Mouse (Mus musculus) frontal cortex, postnatal 36 days (tissue): Measurements from ENCODE around the gene Rpl13.
"Not testable (repeated sequence)": the region's sequence is repeated elsewhere in the genome, so short reads cannot be mapped to it uniquely, and the experiment has no call there.

ENCODE experiments used
- DNase-seq, 2 experiments: peaks; one replicate each; pipeline ENCODE4 v3.0.0; 2022; ENCODE audit warnings: low spot score in 2 of 2

Gene Rpl13

GRCm38 (mm10) chr8:123101735-123102685 is at the start of gene Rpl13:
Gene Rpl13 (plus strand): TSS chr8:123102350.
- DNase-seq, result peak; percentile 97 to 99

- DNase-seq, result no peak
Observed at GRCm38 (mm10) chr8:123062721-123063120, 39.4 kb upstream of the Rpl13 start, which contains the start of gene Spg7. Gene Spg7 (plus strand): TSS chr8:123062942.

- no peak for DNase-seq
Observed at GRCm38 (mm10) chr8:123064072-123064471, 38.1 kb upstream of the Rpl13 start.

DNA sequence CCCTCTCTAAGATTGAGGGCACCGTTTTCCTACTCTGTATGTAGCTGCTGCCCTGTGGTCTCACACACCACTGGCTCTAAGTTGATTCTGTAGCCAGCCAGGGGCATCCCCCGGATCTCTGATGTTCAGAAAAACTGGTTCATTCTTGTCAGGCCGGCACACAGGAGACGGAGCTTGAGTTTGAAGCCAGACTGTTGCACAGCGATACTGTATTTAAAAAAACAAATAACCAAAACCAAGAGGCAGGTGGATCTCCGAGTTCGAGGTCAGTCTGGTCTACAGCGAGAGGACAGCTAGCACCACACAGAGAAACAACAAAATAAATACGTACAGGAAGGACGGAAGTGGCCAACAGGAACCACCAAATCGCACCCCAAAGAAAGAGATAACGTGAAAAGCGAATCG is 37.3 kb upstream of the Rpl13 start:
- DNase-seq, result no peak

DNA sequence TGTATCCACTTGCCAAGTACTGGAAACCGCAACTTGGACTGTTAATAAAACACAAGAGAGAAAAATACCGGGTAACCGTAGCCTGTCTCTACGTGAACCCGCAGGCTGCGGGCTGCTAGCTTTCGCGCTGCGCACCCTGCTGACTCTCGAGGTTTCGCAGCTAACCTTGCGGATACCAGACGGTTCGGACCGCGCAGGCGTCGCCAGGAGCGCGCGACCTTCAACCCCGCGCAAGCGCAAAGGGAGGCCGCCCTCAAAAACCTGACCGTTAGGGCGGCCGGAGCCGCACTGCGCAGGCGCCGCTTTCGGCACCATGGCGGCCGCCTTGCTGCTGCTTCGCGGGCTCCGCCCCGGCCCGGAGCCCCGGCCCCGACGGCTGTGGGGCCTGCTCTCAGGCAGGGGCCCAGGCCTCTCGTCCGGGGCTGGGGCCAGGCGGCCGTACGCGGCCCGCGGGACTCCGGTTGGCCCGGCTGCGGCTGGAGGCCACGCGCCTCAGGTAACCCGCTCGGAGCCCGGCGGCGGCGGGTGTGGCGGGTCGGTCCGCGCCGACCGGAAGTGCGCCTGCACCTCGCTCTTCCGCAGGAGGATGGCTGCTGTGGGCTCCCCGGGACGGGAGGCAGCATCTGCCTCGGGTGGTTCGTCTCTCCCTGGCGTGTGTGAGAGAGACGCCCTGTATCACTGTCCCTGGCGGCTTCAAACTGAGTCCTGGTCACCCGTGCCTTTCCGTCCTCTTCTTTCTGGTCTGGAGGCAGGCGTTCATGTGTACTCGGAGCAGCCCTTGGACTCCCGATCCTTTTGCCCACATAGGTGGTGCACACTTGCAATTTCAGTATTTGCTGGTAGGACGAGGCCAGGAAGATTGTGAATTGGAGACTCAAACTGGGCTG is 36.7 kb upstream of the Rpl13 start:
- peak; percentile 94 to 96 for DNase-seq

DNA sequence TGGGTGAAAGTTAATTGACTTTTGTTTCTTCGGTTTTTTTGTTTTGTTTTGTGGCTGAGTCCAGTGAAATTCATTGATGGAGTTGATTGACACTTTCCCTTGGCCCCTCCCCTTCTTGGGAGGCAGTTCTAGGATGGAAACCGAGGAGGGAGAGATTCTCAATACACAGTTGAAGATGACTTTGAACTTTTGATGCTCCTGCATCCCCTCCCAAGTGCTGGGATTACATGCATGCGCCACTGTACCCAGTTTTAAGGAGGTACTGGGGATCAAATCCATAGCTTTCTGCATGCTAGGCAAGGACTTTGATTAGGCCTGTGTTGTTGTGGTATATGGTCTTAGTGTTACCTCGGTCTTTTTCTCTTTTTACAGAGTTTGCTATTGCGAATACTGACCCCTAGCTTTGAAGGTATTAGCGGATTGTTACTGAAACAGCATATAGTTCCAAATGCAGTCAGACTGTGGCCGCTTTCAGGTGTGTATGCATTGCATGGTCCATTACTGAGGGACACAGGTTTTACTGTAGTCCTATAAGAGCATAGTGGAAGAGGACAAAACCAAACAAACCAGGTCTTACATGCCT is 36.0 kb upstream of the Rpl13 start:
- DNase-seq, result no peak

DNA sequence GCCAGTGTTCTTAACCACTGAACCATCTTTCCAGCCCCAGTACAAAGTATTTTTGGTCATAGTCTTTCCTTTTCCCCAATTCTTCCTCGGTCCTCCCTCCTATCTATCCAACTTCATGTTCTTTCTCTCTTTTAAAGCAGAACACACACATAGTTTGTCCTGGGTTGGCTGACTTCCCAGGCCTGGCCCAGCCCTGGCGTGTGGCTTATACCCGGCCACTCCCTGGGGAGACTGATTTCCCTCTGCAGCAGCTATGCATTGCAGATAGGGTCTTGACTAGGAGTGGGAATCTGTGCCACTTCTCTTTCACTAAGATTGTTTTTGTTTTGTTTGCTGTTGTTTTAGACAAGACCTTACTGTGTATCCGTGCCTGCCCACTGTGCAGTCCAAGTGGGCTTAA is 31.0 kb upstream of the Rpl13 start:
- DNase-seq, result no peak

DNA sequence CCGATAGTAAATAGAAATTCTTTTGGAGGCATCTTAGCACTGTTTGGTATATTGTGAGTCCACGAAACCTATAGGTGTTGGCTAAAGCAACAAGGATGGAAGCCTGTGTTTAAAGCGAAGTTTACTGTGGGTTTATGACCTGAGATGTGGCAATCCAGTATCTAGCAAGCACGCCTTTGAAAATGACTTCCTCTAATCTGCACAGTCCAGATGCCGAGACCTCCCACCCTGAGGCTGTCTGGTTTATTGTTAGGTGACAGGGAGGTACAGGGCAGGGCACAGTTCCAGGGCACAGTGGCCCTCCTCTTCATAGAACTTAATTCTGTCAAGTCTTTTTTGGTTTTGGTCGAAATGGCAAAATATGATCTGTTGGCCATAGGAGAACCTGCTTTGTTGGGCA is 24.9 kb upstream of the Rpl13 start:
- DNase-seq, result no peak

DNA sequence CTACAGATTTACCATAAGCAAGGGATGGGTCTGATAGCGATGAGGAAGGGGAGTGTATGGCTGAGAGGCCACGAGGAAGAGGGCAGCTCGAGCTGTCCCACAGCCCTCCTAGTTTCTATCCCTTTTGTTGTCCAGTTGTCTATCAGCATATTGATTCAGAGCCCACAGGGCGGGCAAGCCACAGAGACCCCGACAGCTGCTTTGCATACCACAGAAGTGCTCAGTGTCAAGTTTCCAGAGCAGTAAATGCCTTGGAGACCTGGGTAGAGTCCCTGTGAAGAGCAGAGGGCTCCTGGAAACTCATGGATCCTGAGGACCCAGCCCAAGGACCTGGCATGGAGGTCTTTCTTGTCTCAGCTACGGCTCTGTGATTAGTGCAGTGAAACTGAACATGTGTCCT is 19.2 kb upstream of the Rpl13 start:
- DNase-seq, result no peak

DNA sequence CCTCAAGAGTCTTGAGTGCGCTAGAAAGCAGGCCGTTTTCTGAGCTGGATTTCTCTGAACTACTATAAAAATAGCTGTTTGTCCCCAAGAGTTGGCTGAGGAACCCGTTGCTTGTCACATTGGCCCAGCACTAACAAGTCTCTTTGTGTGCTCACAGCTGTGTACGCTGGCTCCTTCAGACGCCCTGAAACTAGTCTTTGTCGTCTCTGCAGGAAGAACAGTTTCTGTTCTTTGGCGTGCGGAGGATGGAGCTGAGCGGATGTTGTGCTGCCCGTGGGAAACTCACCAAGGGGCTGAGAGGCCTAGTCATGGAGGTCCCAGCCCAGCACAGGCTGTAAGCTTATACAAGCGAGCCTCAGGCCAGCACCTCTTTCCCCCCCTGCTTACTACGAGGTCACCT is 18.5 kb upstream of the Rpl13 start:
- peak in 1 of 2 experiments; percentile 50 for DNase-seq

DNA sequence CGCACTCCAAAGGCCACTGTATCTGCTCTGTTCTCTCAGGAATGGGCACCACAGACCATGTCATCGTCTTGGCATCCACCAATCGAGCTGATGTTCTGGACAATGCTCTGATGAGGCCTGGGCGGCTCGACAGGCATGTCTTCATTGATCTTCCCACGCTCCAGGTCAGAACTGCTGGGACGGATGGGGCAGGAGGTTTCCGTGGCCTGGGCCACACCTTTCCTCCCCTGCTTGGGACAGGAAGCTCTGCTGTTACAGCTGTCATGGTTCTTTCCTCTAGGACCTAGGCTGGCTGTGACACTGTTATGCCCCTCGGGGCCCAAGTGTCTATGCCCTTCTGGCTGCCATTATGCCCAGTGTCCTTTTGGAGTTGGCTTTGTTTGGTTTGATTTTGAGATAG is 14.9 kb upstream of the Rpl13 start:
- no peak for DNase-seq

DNA sequence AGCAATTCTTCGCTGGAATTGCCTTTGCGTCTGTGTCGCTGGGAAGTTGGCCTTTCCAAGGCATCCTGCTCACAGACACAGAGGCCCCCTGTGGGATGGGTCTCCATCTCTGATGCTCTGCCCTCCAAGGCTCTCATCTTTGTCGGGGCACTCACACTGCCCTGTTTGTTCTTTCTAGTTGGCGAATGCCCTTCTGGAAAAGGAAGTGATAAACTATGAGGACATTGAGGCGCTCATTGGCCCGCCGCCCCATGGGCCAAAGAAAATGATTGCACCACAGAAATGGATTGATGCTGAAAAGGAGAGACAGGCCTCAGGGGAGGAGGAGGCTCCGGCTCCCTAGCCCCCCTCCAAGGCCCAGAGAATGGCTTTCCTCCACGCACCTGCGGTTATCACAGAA is 4.9 kb upstream of the Rpl13 start:
- DNase-seq, result peak in 1 of 2 experiments; percentile 8

GRCm38 (mm10) chr8:123097786-123098584 is 4.2 kb upstream of the Rpl13 start:
- peak in 1 of 2 experiments; percentile 14 for DNase-seq

DNA sequence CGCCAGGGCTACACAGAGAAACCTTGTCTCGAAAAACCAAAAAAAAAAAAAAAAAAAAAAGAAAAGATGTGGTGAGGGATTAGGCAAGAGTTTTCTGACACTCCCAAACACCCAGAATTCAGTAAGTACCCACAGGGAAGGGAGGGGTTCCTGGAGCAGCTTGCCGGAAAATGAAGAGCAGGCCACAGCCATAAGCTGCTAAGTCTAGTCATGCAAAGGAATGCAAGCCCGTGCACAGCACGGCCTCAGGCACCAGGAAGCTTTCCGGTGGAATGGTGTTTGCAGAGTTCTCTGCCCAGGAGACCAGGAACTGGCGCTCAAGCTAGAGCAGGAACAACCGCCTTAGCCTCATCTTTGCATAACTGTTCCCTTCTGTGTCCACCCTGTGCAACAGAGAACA is 1.9 kb upstream of the Rpl13 start:
- DNase-seq, result no peak

DNA sequence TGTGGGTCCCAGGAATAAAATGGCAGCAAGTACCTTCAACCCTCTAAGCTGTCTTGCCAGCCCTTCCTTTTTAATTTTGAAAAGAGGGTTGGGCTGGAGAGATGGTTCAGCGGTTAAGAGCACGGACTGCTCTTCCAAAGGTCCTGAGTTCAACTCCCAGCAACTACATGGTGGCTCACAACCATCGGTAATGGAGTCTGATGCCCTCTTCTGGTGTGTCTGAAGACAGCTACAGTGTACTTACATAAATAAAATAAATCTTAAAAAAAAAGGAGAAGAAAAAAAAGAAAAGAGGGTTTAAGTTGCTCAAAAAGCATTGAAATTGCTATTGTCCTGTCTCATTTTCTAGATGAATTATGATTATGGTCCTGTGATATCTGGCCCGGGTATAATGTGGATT is 906 bp upstream of the Rpl13 start:
- no peak for DNase-seq

DNA sequence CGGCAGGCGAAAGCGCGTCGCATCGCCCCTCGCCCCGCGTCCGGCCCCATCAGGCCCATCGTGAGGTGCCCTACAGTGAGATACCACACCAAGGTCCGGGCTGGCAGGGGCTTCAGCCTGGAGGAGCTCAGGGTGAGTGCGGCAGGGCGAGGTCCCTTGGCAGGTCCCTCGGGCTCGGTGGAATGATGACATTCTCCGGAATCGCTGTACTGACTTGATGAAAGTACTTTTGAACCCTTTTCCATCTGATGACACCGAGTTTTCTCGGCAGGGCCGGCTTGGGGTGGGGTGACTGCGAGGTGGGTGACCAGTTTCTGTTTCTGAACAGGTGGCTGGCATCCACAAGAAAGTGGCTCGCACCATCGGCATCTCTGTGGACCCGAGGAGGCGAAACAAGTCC is 705 bp downstream of the Rpl13 start:
- not testable (repeated sequence) for DNase-seq

DNA sequence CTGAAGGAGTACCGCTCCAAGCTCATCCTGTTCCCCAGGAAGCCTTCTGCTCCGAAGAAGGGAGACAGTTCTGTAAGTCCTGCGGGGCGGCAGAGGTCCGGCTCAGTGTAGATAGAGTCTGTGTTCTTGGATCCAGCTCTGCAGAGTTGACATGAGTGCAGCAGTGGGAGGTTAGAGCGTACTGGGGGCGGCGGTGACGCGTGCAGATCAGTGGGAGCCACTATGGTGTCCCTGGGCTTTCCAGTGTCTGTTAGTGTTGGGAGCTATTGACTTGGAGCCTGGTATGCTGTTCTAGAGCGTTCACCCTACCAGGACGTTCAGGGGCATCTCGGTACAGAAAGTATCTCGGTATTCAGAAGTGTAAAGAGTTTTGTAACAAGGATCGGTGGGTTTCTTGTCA is 1.1 kb downstream of the Rpl13 start:
- DNase-seq, result no peak

GRCm38 (mm10) chr8:123104046-123104767 is 2.1 kb downstream of the Rpl13 start:
- no peak for DNase-seq

- DNase-seq, result no peak
Observed at GRCm38 (mm10) chr8:123105553-123106326, 3.6 kb downstream of the Rpl13 start.

DNA sequence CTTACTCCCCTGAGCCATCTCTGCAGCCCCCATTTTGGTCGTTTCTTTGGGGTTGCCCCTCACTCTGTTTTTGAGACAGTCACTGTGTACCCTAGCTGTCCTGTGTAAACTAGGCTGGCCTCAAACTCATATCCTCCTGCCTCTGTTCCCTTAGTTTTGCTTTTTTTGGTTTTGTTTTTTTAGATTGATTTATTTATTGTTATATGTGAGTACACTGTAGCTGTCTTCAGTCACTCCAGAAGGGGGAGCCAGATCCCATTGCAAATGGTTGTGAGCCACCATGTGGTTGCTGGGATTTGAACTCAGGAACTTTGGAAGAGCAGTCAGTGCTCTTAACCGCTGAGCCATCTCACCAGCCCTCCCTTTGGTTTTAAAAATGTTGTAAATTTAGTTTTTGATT is 4.4 kb downstream of the Rpl13 start:
- no peak for DNase-seq
